Mouse (Mus musculus): ENCODE measurements around the gene Gpat3. TPM values are rescaled to one million over a fixed set of nuclear protein-coding genes. Genes with fewer than 3 reads are reported as not detected.

Gpat3 gene
- polyA plus RNA-seq, 1 experiment from 2014 or later = 1.6 TPM

DNA sequence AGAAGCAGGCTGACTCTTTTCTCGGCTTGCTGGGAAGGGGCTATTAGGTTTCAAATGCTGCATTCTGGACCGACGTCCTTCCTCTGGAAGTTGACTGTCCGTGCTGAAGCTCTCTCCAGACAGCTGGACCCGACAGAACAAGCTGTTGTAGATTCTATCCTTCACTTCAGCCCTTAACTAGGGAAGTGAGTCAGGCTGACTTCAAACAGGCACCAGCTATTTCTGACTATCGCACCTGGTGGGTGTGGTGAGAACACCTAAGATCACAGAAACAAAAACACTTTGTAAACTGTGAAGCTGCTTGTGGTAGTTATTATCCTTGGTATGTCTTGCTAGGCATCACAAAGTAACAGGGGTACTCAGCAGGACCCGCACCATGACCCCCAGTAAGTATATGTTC, 19.0 kb upstream of the Gpat3 start:
- no peaks in the 10 kb centered on the region for H3K27me3 ChIP-seq (replicated peaks; ENCODE audit: control insufficient read depth, insufficient read depth, low read length)
- WGBS = 77% methylated on average over 7 of the region's 7 CpGs
- H3K9me3 ChIP-seq (ENCODE audit: control insufficient read depth, low read length) = no peaks in the 10 kb centered on the region
- no peak overlapping the region for H3K27ac ChIP-seq (ENCODE audit: low read depth, low read length)
- no peaks in the 10 kb centered on the region for H3K36me3 ChIP-seq (ENCODE audit: control insufficient read depth, insufficient read depth, low read length)
- H3K4me2 ChIP-seq (ENCODE audit: low read length) = no peak overlapping the region
- H3K4me1 ChIP-seq (ENCODE audit: control insufficient read depth, insufficient read depth, low read depth, low read length) = no peaks in the 10 kb centered on the region
- ATAC-seq = no peak
- H3K4me3 ChIP-seq (ENCODE audit: low read length) = no peak overlapping the region
- no peak overlapping the region for H3K9ac ChIP-seq (ENCODE audit: low read depth, low read length)

GRCm38 (mm10) chr5:100828701-100829100, 16.8 kb upstream of the Gpat3 start:
- WGBS = 80% methylated on average over 3 of the region's 3 CpGs
- Histone ChIP-seq H3K27me3 (replicated peaks; ENCODE audit: control insufficient read depth, insufficient read depth, low read length) (no peaks in the 10 kb centered on the region), H3K9ac (ENCODE audit: low read depth, low read length) (no peak overlapping the region), H3K27ac (ENCODE audit: low read depth, low read length) (no peak overlapping the region), H3K9me3 (ENCODE audit: control insufficient read depth, low read length) (no peaks in the 10 kb centered on the region), H3K4me1 (ENCODE audit: control insufficient read depth, insufficient read depth, low read depth, low read length) (no peaks in the 10 kb centered on the region), H3K4me3 (ENCODE audit: low read length) (no peak overlapping the region), H3K4me2 (ENCODE audit: low read length) (no peak overlapping the region), H3K36me3 (ENCODE audit: control insufficient read depth, insufficient read depth, low read length) (no peaks in the 10 kb centered on the region)
- no peak for ATAC-seq

DNA sequence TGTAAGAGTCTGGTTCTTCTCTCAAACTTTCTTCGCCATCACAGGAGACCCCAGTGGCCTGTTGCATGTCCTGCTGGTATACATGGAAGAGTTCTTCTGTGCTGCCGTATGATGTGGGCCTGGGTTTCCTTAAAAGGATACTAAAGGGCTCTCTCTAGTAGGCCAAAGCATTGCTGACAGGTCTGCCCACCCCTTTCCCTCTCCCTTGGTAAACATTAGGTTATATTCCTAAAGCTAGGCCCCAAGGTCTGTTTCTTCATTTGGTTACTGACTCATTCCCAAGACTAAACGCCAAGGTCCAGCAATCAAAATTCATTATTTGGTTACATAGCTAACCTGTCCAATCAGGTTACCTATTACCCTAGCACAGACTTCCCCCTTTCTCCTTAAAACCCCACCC, 12.8 kb upstream of the Gpat3 start:
- no peak for ATAC-seq
- Histone ChIP-seq H3K4me3 (ENCODE audit: low read length) (no peak overlapping the region), H3K27ac (ENCODE audit: low read depth, low read length) (no peak overlapping the region), H3K4me2 (ENCODE audit: low read length) (no peak overlapping the region), H3K27me3 (replicated peaks; ENCODE audit: control insufficient read depth, insufficient read depth, low read length) (no peaks in the 10 kb centered on the region), H3K4me1 (ENCODE audit: control insufficient read depth, insufficient read depth, low read depth, low read length) (no peaks in the 10 kb centered on the region), H3K9ac (ENCODE audit: low read depth, low read length) (no peak overlapping the region), H3K9me3 (ENCODE audit: control insufficient read depth, low read length) (no peaks in the 10 kb centered on the region), H3K36me3 (ENCODE audit: control insufficient read depth, insufficient read depth, low read length) (no peaks in the 10 kb centered on the region)
- 94% methylated on average over 3 of the region's 3 CpGs for WGBS

DNA sequence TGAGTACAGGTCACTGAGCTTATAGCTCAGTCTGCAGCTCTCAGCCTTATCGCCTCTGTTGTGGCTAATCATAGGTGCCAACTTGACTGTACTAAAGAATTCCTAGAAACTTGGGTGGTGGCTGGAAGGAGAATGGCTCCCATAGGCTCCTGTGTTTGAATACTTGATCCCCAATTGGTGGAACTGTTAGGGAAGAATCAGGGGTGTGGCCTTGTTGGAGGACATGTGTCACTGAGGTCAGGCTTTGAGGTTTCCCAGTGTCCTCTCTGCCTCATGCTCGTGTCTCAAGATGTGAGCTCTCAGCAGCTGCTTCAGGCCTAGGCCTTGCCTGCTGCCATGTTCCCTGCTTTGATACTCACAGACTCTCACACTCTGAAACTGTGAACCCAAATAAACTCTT, 11.7 kb upstream of the Gpat3 start:
- WGBS = 85% methylated on average over 2 of the region's 2 CpGs
- Histone ChIP-seq H3K4me1 (ENCODE audit: control insufficient read depth, insufficient read depth, low read depth, low read length) (no peaks in the 10 kb centered on the region), H3K36me3 (ENCODE audit: control insufficient read depth, insufficient read depth, low read length) (no peaks in the 10 kb centered on the region), H3K4me2 (ENCODE audit: low read length) (no peak overlapping the region), H3K27ac (ENCODE audit: low read depth, low read length) (no peak overlapping the region), H3K9ac (ENCODE audit: low read depth, low read length) (no peak overlapping the region), H3K4me3 (ENCODE audit: low read length) (no peak overlapping the region), H3K9me3 (ENCODE audit: control insufficient read depth, low read length) (no peaks in the 10 kb centered on the region), H3K27me3 (replicated peaks; ENCODE audit: control insufficient read depth, insufficient read depth, low read length) (no peaks in the 10 kb centered on the region)
- no peak for ATAC-seq

GRCm38 (mm10) chr5:100835862-100836538, 9.5 kb upstream of the Gpat3 start:
- H3K9me3 ChIP-seq (ENCODE audit: control insufficient read depth, low read length) = no peaks in the 10 kb centered on the region
- WGBS = 74% methylated on average over 9 of the region's 9 CpGs
- no peak overlapping the region for H3K4me3 ChIP-seq (ENCODE audit: low read length)
- no peaks in the 10 kb centered on the region for H3K27me3 ChIP-seq (replicated peaks; ENCODE audit: control insufficient read depth, insufficient read depth, low read length)
- no peak for ATAC-seq
- no peaks in the 10 kb centered on the region for H3K4me1 ChIP-seq (ENCODE audit: control insufficient read depth, insufficient read depth, low read depth, low read length)
- no peak overlapping the region for H3K4me2 ChIP-seq (ENCODE audit: low read length)
- no peaks in the 10 kb centered on the region for H3K36me3 ChIP-seq (ENCODE audit: control insufficient read depth, insufficient read depth, low read length)
- no peak overlapping the region for H3K27ac ChIP-seq (ENCODE audit: low read depth, low read length)
- H3K9ac ChIP-seq (ENCODE audit: low read depth, low read length) = no peak overlapping the region

DNA sequence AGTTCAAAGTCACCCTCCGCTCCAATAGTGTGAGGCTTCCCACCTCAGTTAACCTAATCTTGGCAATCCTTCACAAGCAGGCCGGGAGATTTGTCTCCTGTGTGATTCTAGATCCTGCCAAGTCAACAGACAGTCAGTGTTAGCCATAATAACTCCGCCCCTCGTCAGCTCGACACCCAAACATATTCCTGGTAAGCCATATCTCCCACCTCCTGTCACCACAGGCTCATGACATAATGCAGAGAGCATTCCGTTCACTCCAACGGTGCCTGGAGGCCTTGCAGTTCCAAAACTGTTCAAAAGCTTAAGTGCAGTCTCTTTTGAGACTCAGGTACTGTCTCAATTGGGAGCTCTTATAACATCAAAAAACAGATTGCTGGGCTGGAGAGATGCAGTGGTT, 7.6 kb upstream of the Gpat3 start:
- Histone ChIP-seq H3K4me1 (ENCODE audit: control insufficient read depth, insufficient read depth, low read depth, low read length) (no peaks in the 10 kb centered on the region), H3K4me3 (ENCODE audit: low read length) (no peak overlapping the region), H3K36me3 (ENCODE audit: control insufficient read depth, insufficient read depth, low read length) (no peaks in the 10 kb centered on the region), H3K9ac (ENCODE audit: low read depth, low read length) (no peak overlapping the region), H3K4me2 (ENCODE audit: low read length) (no peak overlapping the region), H3K27ac (ENCODE audit: low read depth, low read length) (no peak overlapping the region), H3K27me3 (replicated peaks; ENCODE audit: control insufficient read depth, insufficient read depth, low read length) (0 out of 2 replicates have a peak, but pooled peaks cover 2% of the 10 kb centered on the region), H3K9me3 (ENCODE audit: control insufficient read depth, low read length) (peaks cover 7% of the 10 kb centered on the region; the same call in 1 of the 2 replicates)
- 92% methylated on average over 7 of the region's 7 CpGs for WGBS
- ATAC-seq = no peak

- Histone ChIP-seq H3K4me1 (ENCODE audit: control insufficient read depth, insufficient read depth, low read depth, low read length) (peaks cover 14% of the 10 kb centered on the region), H3K4me2 (ENCODE audit: low read length) (no peak overlapping the region), H3K27me3 (replicated peaks; ENCODE audit: control insufficient read depth, insufficient read depth, low read length) (peaks cover 31% of the 10 kb centered on the region), H3K4me3 (ENCODE audit: low read length) (no peak overlapping the region), H3K9ac (ENCODE audit: low read depth, low read length) (no peak overlapping the region), H3K9me3 (ENCODE audit: control insufficient read depth, low read length) (peaks cover 7% of the 10 kb centered on the region; the same call in 1 of the 2 replicates), H3K27ac (ENCODE audit: low read depth, low read length) (no peak overlapping the region), H3K36me3 (ENCODE audit: control insufficient read depth, insufficient read depth, low read length) (no peaks in the 10 kb centered on the region)
- no peak for ATAC-seq
- 58% methylated on average over 3 of the region's 3 CpGs for WGBS
Measured at GRCm38 (mm10) chr5:100844485-100844884, 1.0 kb upstream of the Gpat3 start.

DNA sequence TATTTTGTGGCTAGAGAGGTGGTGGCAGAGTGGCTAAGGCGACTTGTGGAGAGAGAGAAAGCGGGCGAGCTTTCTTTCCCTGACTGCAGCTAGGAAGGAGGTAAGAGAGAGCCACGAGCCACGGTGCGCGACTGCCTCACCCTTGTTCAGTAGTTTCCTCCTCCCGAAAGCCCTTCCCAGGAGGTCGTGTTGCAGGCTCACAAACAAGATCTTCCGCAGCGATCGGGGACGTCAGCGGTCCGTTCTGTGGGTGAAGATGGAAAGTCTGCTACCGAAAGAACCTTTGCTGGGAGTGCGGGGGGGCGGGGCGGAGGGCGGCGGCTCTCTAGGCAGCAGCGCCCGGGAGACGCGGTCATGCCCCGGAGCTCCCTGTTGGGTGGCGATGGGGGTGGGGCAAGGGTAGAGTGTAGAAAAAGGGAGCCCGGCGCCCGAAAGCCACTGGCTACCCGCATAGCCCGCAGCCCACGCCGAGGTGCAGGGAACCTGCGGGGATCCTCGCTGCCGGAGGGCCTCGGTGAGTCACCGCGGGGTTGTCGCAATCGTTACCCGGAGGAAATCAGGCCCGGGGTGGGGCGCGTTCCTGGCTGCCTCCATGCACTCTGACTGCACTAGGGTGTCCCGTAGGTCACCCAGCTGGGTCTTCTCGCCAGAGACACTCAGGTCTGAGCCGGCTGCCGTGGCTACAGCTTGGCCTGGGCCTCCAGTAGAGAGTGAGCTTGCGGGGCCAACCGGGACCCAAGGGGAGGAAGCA, 510 bp downstream of the Gpat3 start:
- Histone ChIP-seq H3K4me3 (ENCODE audit: low read length) (peak overlapping the region; percentile 62), H3K4me1 (ENCODE audit: control insufficient read depth, insufficient read depth, low read depth, low read length) (peaks cover 14% of the 10 kb centered on the region), H3K36me3 (ENCODE audit: control insufficient read depth, insufficient read depth, low read length) (no peaks in the 10 kb centered on the region), H3K27ac (ENCODE audit: low read depth, low read length) (no peak overlapping the region), H3K4me2 (ENCODE audit: low read length) (peak overlapping the region; percentile 100), H3K27me3 (replicated peaks; ENCODE audit: control insufficient read depth, insufficient read depth, low read length) (peaks cover 31% of the 10 kb centered on the region), H3K9me3 (ENCODE audit: control insufficient read depth, low read length) (peaks cover 7% of the 10 kb centered on the region; the same call in 1 of the 2 replicates), H3K9ac (ENCODE audit: low read depth, low read length) (peak overlapping the region; percentile 68)
- under 1% methylated on average over 52 of the region's 52 CpGs for WGBS
- ATAC-seq = peak; percentile 70

DNA sequence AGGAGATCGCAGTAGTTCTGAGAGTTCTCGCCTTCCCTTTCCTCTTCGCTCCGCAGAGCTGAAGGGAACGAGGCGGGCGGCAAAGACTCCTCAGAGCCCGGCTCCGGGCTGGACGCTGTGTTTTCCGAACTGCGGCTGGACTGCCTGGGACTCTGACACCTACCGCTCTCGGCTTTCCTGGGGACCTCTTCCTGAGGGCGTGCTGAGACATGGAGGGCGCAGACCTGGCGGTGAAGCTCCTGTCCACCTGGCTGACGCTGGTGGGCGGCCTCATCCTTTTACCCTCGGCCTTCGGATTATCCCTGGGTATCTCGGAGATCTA, 1.0 kb downstream of the Gpat3 start:
- ATAC-seq = peak; percentile 24; the same call in 1 of the 2 replicates
- Histone ChIP-seq H3K27ac (ENCODE audit: low read depth, low read length) (no peak overlapping the region), H3K27me3 (replicated peaks; ENCODE audit: control insufficient read depth, insufficient read depth, low read length) (peaks cover 31% of the 10 kb centered on the region), H3K36me3 (ENCODE audit: control insufficient read depth, insufficient read depth, low read length) (no peaks in the 10 kb centered on the region), H3K4me1 (ENCODE audit: control insufficient read depth, insufficient read depth, low read depth, low read length) (peaks cover 14% of the 10 kb centered on the region), H3K4me3 (ENCODE audit: low read length) (peak overlapping the region; percentile 62), H3K9me3 (ENCODE audit: control insufficient read depth, low read length) (peaks cover 7% of the 10 kb centered on the region; the same call in 1 of the 2 replicates), H3K4me2 (ENCODE audit: low read length) (peak overlapping the region; percentile 100), H3K9ac (ENCODE audit: low read depth, low read length) (peak overlapping the region; percentile 68)
- WGBS = 1% methylated on average over 22 of the region's 22 CpGs
